Mouse (Mus musculus): ENCODE measurements around the gene Plin2. TPM values are rescaled to one million over a fixed set of nuclear protein-coding genes. Genes with fewer than 3 reads are reported as not detected.
"Not testable (repeated sequence)": the region's sequence is repeated elsewhere in the genome, so short reads cannot be mapped to it uniquely, and the experiment has no call there.

Plin2 gene
- polyA plus RNA-seq, 1 experiment from 2014 or later: 134 TPM

GRCm38 (mm10) chr4:86663919-86664318, 5.9 kb downstream of the Plin2 start:
- H3K4me1 ChIP-seq: peaks cover 24% of the 10 kb centered on the region
- no peak overlapping the region for H3K4me2 ChIP-seq
- H3K36me3 ChIP-seq: peaks cover 39% of the 10 kb centered on the region
- peak overlapping the region; percentile 65 for H3K27ac ChIP-seq
- no peaks in the 10 kb centered on the region for H3K9me3 ChIP-seq
- no peak overlapping the region for H3K9ac ChIP-seq
- H3K4me3 ChIP-seq: no peak overlapping the region
- 43% methylated on average over 4 of the region's 4 CpGs for WGBS
- H3K27me3 ChIP-seq: no peaks in the 10 kb centered on the region
- peak; percentile 89; the same call in 1 of the 2 replicates for ATAC-seq (ENCODE audit: borderline replicate concordance, extremely low read depth, low FRiP score, low TSS enrichment)

GRCm38 (mm10) chr4:86657176-86657575, 12.7 kb downstream of the Plin2 start:
- Histone ChIP-seq H3K4me2 (no peak overlapping the region), H3K4me3 (no peak overlapping the region), H3K36me3 (peaks cover 61% of the 10 kb centered on the region), H3K9ac (no peak overlapping the region), H3K9me3 (no peaks in the 10 kb centered on the region), H3K4me1 (no peaks in the 10 kb centered on the region), H3K27me3 (no peaks in the 10 kb centered on the region), H3K27ac (no peak overlapping the region)
- no peak for ATAC-seq (ENCODE audit: borderline replicate concordance, extremely low read depth, low FRiP score, low TSS enrichment)
- WGBS: 88% methylated on average over 12 of the region's 12 CpGs

GRCm38 (mm10) chr4:86656410-86656809, 13.4 kb downstream of the Plin2 start:
- H3K27ac ChIP-seq; H3K9me3 ChIP-seq; H3K4me1 ChIP-seq; H3K4me3 ChIP-seq; H3K9ac ChIP-seq; H3K27me3 ChIP-seq; H3K4me2 ChIP-seq; ATAC-seq (ENCODE audit: borderline replicate concordance, extremely low read depth, low FRiP score, low TSS enrichment): not testable (repeated sequence)
- 89% methylated on average over 8 of the region's 8 CpGs for WGBS
- peaks cover 54% of the 10 kb centered on the region for H3K36me3 ChIP-seq

GRCm38 (mm10) chr4:86651686-86652384, 18.0 kb downstream of the Plin2 start:
- H3K9me3 ChIP-seq: no peaks in the 10 kb centered on the region
- no peak overlapping the region for H3K4me2 ChIP-seq
- no peak overlapping the region for H3K4me3 ChIP-seq
- no peak overlapping the region for H3K27ac ChIP-seq
- H3K27me3 ChIP-seq: no peaks in the 10 kb centered on the region
- no peak overlapping the region for H3K9ac ChIP-seq
- peaks cover 10% of the 10 kb centered on the region for H3K36me3 ChIP-seq
- no peak for ATAC-seq (ENCODE audit: borderline replicate concordance, extremely low read depth, low FRiP score, low TSS enrichment)
- 69% methylated on average over 10 of the region's 10 CpGs for WGBS
- no peaks in the 10 kb centered on the region for H3K4me1 ChIP-seq

- not testable (repeated sequence) for H3K4me3 ChIP-seq; ATAC-seq (ENCODE audit: borderline replicate concordance, extremely low read depth, low FRiP score, low TSS enrichment); H3K4me1 ChIP-seq; H3K27ac ChIP-seq; H3K9ac ChIP-seq; H3K36me3 ChIP-seq; H3K27me3 ChIP-seq; H3K9me3 ChIP-seq; H3K4me2 ChIP-seq
- 77% methylated on average over 10 of the region's 13 CpGs for WGBS
These were observed 21.5 kb downstream of the Plin2 start for GRCm38 (mm10) chr4:86648394-86648793.

GRCm38 (mm10) chr4:86637561-86637960, 32.3 kb downstream of the Plin2 start:
- H3K27ac ChIP-seq, H3K4me2 ChIP-seq: not testable (repeated sequence)
- 87% methylated on average over 9 of the region's 9 CpGs for WGBS

GRCm38 (mm10) chr4:86634873-86635272, 35.0 kb downstream of the Plin2 start:
- H3K27me3 ChIP-seq: not testable (repeated sequence)

More at GRCm38 (mm10) chr4:86637561-86637960, 32.3 kb downstream of the Plin2 start:
- not testable (repeated sequence) for H3K9ac ChIP-seq; H3K27me3 ChIP-seq; H3K4me1 ChIP-seq; H3K4me3 ChIP-seq; H3K36me3 ChIP-seq; H3K9me3 ChIP-seq; ATAC-seq (ENCODE audit: borderline replicate concordance, extremely low read depth, low FRiP score, low TSS enrichment)

GRCm38 (mm10) chr4:86634312-86634711, 35.5 kb downstream of the Plin2 start:
- ATAC-seq (ENCODE audit: borderline replicate concordance, extremely low read depth, low FRiP score, low TSS enrichment); H3K4me3 ChIP-seq: not testable (repeated sequence)

More at GRCm38 (mm10) chr4:86634873-86635272, 35.0 kb downstream of the Plin2 start:
- not testable (repeated sequence) for H3K9me3 ChIP-seq, H3K4me1 ChIP-seq, H3K9ac ChIP-seq, H3K27ac ChIP-seq, H3K4me2 ChIP-seq, H3K36me3 ChIP-seq, H3K4me3 ChIP-seq
- 0 out of 2 replicates have a peak, but pooled peaks have one; percentile 14 for ATAC-seq (ENCODE audit: borderline replicate concordance, extremely low read depth, low FRiP score, low TSS enrichment)

GRCm38 (mm10) chr4:86632556-86632955, 37.3 kb downstream of the Plin2 start:
- peak; percentile 39; the same call in 1 of the 2 replicates for ATAC-seq (ENCODE audit: borderline replicate concordance, extremely low read depth, low FRiP score, low TSS enrichment)
- H3K36me3 ChIP-seq, H3K4me2 ChIP-seq, H3K9ac ChIP-seq, H3K27me3 ChIP-seq, H3K27ac ChIP-seq, H3K4me3 ChIP-seq, H3K9me3 ChIP-seq, H3K4me1 ChIP-seq: not testable (repeated sequence)
- WGBS: 72% methylated on average over 5 of the region's 5 CpGs

More at GRCm38 (mm10) chr4:86634312-86634711, 35.5 kb downstream of the Plin2 start:
- H3K27me3 ChIP-seq, H3K36me3 ChIP-seq, H3K9ac ChIP-seq, H3K4me2 ChIP-seq, H3K27ac ChIP-seq, H3K9me3 ChIP-seq, H3K4me1 ChIP-seq: not testable (repeated sequence)

GRCm38 (mm10) chr4:86631831-86632230, 38.0 kb downstream of the Plin2 start:
- no peaks in the 10 kb centered on the region for H3K9me3 ChIP-seq
- ATAC-seq (ENCODE audit: borderline replicate concordance, extremely low read depth, low FRiP score, low TSS enrichment): no peak
- H3K27ac ChIP-seq: no peak overlapping the region
- H3K9ac ChIP-seq: no peak overlapping the region
- no peaks in the 10 kb centered on the region for H3K36me3 ChIP-seq
- no peaks in the 10 kb centered on the region for H3K4me1 ChIP-seq
- H3K4me3 ChIP-seq: no peak overlapping the region
- no peak overlapping the region for H3K4me2 ChIP-seq
- no peaks in the 10 kb centered on the region for H3K27me3 ChIP-seq
- WGBS: 23% methylated on average over 4 of the region's 4 CpGs

- H3K9me3 ChIP-seq; H3K4me2 ChIP-seq; ATAC-seq (ENCODE audit: borderline replicate concordance, extremely low read depth, low FRiP score, low TSS enrichment); H3K27ac ChIP-seq; H3K4me1 ChIP-seq; H3K27me3 ChIP-seq; H3K36me3 ChIP-seq; H3K4me3 ChIP-seq; H3K9ac ChIP-seq: not testable (repeated sequence)
- 86% methylated on average over 7 of the region's 7 CpGs for WGBS
These were observed 43.4 kb downstream of the Plin2 start for GRCm38 (mm10) chr4:86626496-86626895.

- Histone ChIP-seq H3K36me3 (no peaks in the 10 kb centered on the region), H3K4me2 (no peak overlapping the region), H3K9me3 (no peaks in the 10 kb centered on the region), H3K9ac (no peak overlapping the region), H3K4me1 (no peaks in the 10 kb centered on the region), H3K4me3 (no peak overlapping the region), H3K27me3 (no peaks in the 10 kb centered on the region), H3K27ac (no peak overlapping the region)
- 67% methylated on average over 5 of the region's 5 CpGs for WGBS
- ATAC-seq (ENCODE audit: borderline replicate concordance, extremely low read depth, low FRiP score, low TSS enrichment): no peak
These were observed 44.4 kb downstream of the Plin2 start for GRCm38 (mm10) chr4:86625463-86625862.

GRCm38 (mm10) chr4:86622532-86622931, 47.3 kb downstream of the Plin2 start:
- not testable (repeated sequence) for H3K4me3 ChIP-seq; H3K4me2 ChIP-seq; H3K36me3 ChIP-seq; H3K9ac ChIP-seq; H3K4me1 ChIP-seq; H3K27me3 ChIP-seq; H3K9me3 ChIP-seq; ATAC-seq (ENCODE audit: borderline replicate concordance, extremely low read depth, low FRiP score, low TSS enrichment); H3K27ac ChIP-seq
- 84% methylated on average over 1 of the region's 1 CpGs for WGBS
